Mouse (Mus musculus) heart, adult 2 months (tissue): ENCODE measurements around the gene Pofut2. TPM values are rescaled to one million over a fixed set of nuclear protein-coding genes. Genes with fewer than 3 reads are reported as not detected.

Experiments used
- DNase-seq, 2 experiments: peaks; one replicate each; pipeline ENCODE4 v3.0.0; 2021
- H3K27ac ChIP-seq: fragments of 200-600 bp; 2 replicates; pipeline ENCODE4 v1.8.1; 2022
- H3K27me3 ChIP-seq: fragments of 200-500 bp; 2 replicates; pipeline ENCODE4 v1.6.1; 2012; ENCODE audit warnings: mild to moderate bottlenecking, low read length, inconsistent platforms, mixed read lengths; ENCODE audit not compliant: control insufficient read depth, insufficient read depth
- H3K36me3 ChIP-seq: fragments of 200-500 bp; 2 replicates; pipeline ENCODE4 v1.6.1; 2012; ENCODE audit warnings: low read length, inconsistent platforms; ENCODE audit not compliant: control insufficient read depth, insufficient read depth
- H3K4me1 ChIP-seq: fragments of 200-500 bp; 2 replicates; pipeline ENCODE4 v1.6.1; 2011; ENCODE audit warnings: low read length; ENCODE audit not compliant: control insufficient read depth, insufficient read depth
- H3K4me3 ChIP-seq: fragments of 200-600 bp; 2 replicates; pipeline ENCODE4 v1.8.1; 2022
- H3K79me2 ChIP-seq: fragments of 200-500 bp; replicated peaks from 2 replicates; pipeline ENCODE4 v1.6.1; 2012; ENCODE audit warnings: mild to moderate bottlenecking, inconsistent platforms, low read length, moderate library complexity, mixed read lengths; ENCODE audit not compliant: control insufficient read depth, insufficient read depth
- H3K9ac ChIP-seq: fragments of 200-500 bp; 2 replicates; pipeline ENCODE4 v1.6.1; 2012; ENCODE audit warnings: low read depth, mild to moderate bottlenecking, control low read depth, inconsistent platforms, low read length, mixed read lengths
- CTCF ChIP-seq: fragments of 200-600 bp; IDR thresholded peaks from 2 replicates; pipeline ENCODE4 v1.8.1; 2022; ENCODE audit warnings: antibody characterized with exemption, mild to moderate bottlenecking, moderate library complexity
- EP300 ChIP-seq: fragments of 200-500 bp; IDR thresholded peaks from 2 replicates; pipeline ENCODE4 v1.6.1; 2011; ENCODE audit warnings: low read depth, low read length, control low read depth; ENCODE audit not compliant: insufficient read depth
- POLR2A ChIP-seq: fragments of 200-500 bp; IDR thresholded peaks from 2 replicates; pipeline ENCODE4 v1.6.1; 2011; ENCODE audit warnings: mild to moderate bottlenecking, low read depth, low read length, control low read depth; ENCODE audit not compliant: insufficient read depth
- WGBS: fragments of 180-500 bp; shearing (Covaris S2); methylation state at CpG from one replicate; pipeline ENCODE4 v1.1.7; 2018; 5-methylcytosine and 5-hydroxymethylcytosine counted together
- intact Hi-C: fragments of 180-260 bp; cut with DNase I; formaldehyde crosslinking; loops from one replicate; pipeline ENCODE4 v1.15.1; 2025
- polyA plus RNA-seq: library from polyadenylated mRNA; depleted of rRNA; stranded (reverse); fragments of >200 nt; gene quantifications from 2 replicates; pipeline ENCODE4 v1.2.3, GENCODE M21; 2012
- total RNA-seq, 2 experiments: library from RNA; stranded (reverse); gene quantifications; 2 replicates each; pipeline ENCODE4 v1.2.3; 2021

Pofut2 gene
- total and polyA plus RNA-seq, 3 experiments: 39.6 to 55.5 (median 44.0) TPM

DNA sequence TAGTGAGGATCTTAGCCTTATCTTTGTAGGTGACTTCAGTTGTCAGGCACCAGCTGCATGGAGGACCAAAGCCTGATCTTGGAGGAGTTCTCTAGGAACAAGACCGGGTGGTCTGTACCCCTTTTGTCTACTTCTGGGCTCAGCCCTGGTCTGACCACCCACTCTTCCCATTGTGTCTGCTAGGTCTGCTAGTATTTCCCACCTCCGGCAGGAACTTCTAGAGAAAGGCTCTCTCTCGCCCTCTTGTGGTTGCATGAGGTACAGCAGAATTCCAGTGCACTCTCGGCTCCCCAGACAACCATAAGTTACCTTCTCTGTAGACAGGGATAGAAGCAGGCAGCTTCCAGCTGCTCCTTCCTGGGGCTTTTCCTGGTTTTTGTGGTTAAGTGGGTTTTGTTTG, 6.2 kb upstream of the Pofut2 start:
- intact Hi-C loops: loop anchor here (1.0 to 5.0 kb wide), 4 partner anchors 40 to 415 kb away; no protein-coding TSS in a partner anchor
- peak; percentile 73 to 83 for DNase-seq
- Histone ChIP-seq H3K27ac (no peak overlapping the region; the same call in 1 of the 2 replicates), H3K4me3 (no peak overlapping the region), H3K79me2 (no peaks in the 10 kb centered on the region), H3K36me3 (no peaks in the 10 kb centered on the region), H3K27me3 (no peaks in the 10 kb centered on the region), H3K9ac (no peak overlapping the region), H3K4me1 (peaks cover 10% of the 10 kb centered on the region)
- WGBS: 1% methylated on average over 4 of the region's 4 CpGs
- TF ChIP-seq POLR2A: no peak
- TF ChIP-seq CTCF: peak; percentile 96
- peak; percentile 90; the same call in 1 of the 2 replicates for TF ChIP-seq EP300

DNA sequence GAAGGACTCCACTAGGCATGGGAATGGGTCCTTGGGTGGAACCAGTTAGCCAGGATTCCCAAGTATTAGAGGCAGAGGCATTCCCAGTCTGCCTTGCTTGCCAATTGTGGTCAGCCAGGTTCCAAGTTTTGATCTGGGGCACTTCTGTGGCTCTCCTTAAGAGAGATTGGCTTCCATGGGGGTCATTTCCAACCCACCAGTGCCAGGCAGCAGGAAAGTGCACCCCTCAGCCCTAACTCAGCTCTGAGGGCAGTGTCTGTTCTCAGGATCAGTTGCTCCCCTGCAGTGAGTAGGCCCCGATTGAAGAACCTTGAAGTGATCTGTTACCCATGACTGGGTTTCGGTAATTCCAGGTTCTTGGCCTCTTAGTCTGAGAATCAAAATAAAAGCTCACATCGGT, 3.8 kb upstream of the Pofut2 start:
- DNase-seq: no peak
- Histone ChIP-seq H3K27me3 (no peaks in the 10 kb centered on the region), H3K36me3 (no peaks in the 10 kb centered on the region), H3K4me3 (no peak overlapping the region), H3K4me1 (peaks cover 12% of the 10 kb centered on the region), H3K9ac (no peak overlapping the region), H3K27ac (no peak overlapping the region), H3K79me2 (no peaks in the 10 kb centered on the region)
- 88% methylated on average over 3 of the region's 3 CpGs for WGBS
- intact Hi-C loops: no loop called here
- no peak for TF ChIP-seq EP300
- no peak for TF ChIP-seq CTCF
- TF ChIP-seq POLR2A: no peak

GRCm38 (mm10) chr10:77255676-77256075, 3.3 kb upstream of the Pofut2 start:
- no peak overlapping the region for H3K27ac ChIP-seq
- no peak overlapping the region for H3K9ac ChIP-seq
- H3K4me3 ChIP-seq: no peak overlapping the region
- no peaks in the 10 kb centered on the region for H3K27me3 ChIP-seq
- WGBS: 75% methylated on average over 3 of the region's 3 CpGs
- H3K4me1 ChIP-seq: peaks cover 12% of the 10 kb centered on the region
- no peaks in the 10 kb centered on the region for H3K79me2 ChIP-seq
- H3K36me3 ChIP-seq: no peaks in the 10 kb centered on the region
- no peak for DNase-seq
- no peak for TF ChIP-seq EP300
- TF ChIP-seq POLR2A: no peak
- no peak for TF ChIP-seq CTCF
- intact Hi-C loops: no loop called here

GRCm38 (mm10) chr10:77258041-77258590, 902 bp upstream of the Pofut2 start:
- H3K9ac ChIP-seq: no peak overlapping the region
- peaks cover 2% of the 10 kb centered on the region; the same call in 1 of the 2 replicates for H3K4me1 ChIP-seq
- TF ChIP-seq POLR2A (no peak), EP300 (no peak), CTCF (peak; percentile 20; the same call in 1 of the 2 replicates)
- H3K27me3 ChIP-seq: no peaks in the 10 kb centered on the region
- no peak for DNase-seq
- peak overlapping the region; percentile 70 for H3K4me3 ChIP-seq
- H3K36me3 ChIP-seq: no peaks in the 10 kb centered on the region
- intact Hi-C loops: no loop called here
- WGBS: 69% methylated on average over 4 of the region's 4 CpGs
- no peaks in the 10 kb centered on the region for H3K79me2 ChIP-seq
- no peak overlapping the region; the same call in 1 of the 2 replicates for H3K27ac ChIP-seq

DNA sequence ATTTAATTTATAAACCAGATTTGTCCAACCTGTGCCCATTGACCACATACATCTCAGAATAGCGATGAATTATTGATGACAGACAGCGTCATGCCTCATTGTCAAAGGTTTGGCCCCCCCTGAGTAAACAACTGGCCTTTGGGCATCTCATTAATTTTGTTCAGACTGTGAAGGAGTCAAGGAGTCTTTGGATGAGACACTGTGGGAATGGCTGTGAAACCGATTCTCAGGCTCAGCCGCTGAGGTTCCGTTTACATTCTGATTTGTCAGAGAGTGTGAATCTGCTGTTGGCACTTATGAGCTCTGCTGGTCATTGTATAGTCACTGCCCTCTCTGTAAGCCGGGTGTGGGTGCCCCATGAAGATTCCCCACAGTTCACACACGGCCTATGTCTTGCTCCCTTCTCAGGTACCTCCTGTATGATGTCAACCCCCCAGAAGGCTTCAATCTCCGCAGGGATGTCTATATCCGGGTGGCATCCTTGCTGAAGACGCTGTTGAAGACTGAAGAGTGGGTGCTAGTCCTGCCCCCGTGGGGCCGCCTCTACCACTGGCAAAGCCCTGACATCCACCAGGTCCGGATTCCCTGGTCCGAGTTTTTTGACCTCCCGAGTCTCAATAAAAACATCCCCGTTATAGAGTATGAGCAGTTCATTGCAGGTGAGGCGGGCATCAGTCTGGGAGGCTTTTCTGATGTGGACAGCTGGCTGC, 1.3 kb downstream of the Pofut2 start:
- H3K4me1 ChIP-seq: peaks cover 2% of the 10 kb centered on the region; the same call in 1 of the 2 replicates
- peak overlapping the region; percentile 70 for H3K4me3 ChIP-seq
- no peaks in the 10 kb centered on the region for H3K36me3 ChIP-seq
- no peaks in the 10 kb centered on the region for H3K79me2 ChIP-seq
- no peak overlapping the region for H3K27ac ChIP-seq
- no peak for DNase-seq
- 81% methylated on average over 17 of the region's 17 CpGs for whole genome bisulfite sequencing
- TF ChIP-seq CTCF (no peak), POLR2A (no peak), EP300 (no peak)
- no peak overlapping the region for H3K9ac ChIP-seq
- H3K27me3 ChIP-seq: no peaks in the 10 kb centered on the region
- intact Hi-C loops: no loop called here

DNA sequence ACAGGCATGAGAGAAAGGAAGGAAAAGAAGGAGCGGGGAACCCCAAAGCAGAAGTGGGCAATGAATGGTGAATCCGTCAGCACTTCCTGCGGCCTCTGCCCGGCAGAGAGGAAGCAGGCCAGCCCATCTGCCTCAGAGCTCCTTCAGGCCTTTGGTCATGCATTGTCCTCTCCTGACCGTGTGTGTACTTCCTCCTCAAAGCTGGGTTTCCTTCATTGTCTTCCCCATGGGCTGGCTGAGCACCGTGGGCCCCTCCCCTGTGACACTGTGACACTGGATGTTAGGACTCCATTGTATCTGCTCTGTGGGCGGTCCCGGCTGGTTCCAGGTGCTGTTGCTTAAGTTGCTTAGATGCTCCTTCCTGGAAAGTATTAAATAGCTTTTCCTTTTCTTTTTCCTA, 7.3 kb downstream of the Pofut2 start:
- H3K79me2 ChIP-seq: no peaks in the 10 kb centered on the region
- no peak overlapping the region for H3K9ac ChIP-seq
- H3K4me1 ChIP-seq: no peaks in the 10 kb centered on the region
- no peak for TF ChIP-seq POLR2A
- TF ChIP-seq EP300: 0 out of 2 replicates have a peak, but pooled peaks have one; percentile 35
- TF ChIP-seq CTCF: no peak
- no peak overlapping the region for H3K27ac ChIP-seq
- H3K36me3 ChIP-seq: no peaks in the 10 kb centered on the region
- H3K27me3 ChIP-seq: no peaks in the 10 kb centered on the region
- H3K4me3 ChIP-seq: no peak overlapping the region
- WGBS: 46% methylated on average over 8 of the region's 8 CpGs
- intact Hi-C loops: no loop called here
- peak in 1 of 2 experiments; percentile 63 for DNase-seq
